Mouse (Mus musculus): Measurements from ENCODE around the gene Barx1. TPM values are rescaled to one million over a fixed set of nuclear protein-coding genes. Genes with fewer than 3 reads are reported as not detected.

Barx1 gene
- polyA plus RNA-seq, 1 experiment from 2014 or later = not detected

DNA sequence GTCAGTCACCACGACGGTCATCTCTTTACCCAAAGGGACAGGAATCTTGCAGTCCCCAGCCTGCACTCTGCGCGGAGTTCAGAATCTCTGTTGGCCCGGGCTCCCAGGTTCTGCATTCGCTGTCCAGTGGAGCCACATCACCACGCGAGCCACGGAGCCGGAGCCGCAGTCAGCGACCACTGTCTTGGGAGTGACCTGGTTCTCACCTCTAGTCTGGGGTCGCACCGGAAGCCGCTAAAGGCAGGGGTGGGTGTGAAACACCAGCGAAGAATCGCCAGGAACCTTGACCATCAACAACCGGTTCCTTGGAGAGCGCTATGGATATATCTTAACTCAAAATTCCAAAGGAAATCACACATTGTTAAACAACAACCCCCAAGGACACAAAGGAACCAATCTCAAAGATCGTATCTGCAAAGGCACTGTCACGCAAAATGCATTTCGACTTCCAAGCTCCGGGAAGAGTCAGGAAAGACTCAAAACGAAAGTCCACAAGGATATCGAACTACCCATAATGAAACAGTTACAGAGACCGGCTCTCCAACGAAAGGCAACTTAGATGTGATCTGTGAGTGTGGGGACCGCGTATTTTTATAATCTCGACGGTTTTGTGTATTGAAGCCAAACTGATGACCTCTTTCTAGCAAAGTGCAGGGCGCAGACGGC, 4.1 kb upstream of the Barx1 start:
- no peaks in the 10 kb centered on the region for H3K9me3 ChIP-seq (ENCODE audit: control insufficient read depth, low read length)
- WGBS = 1% methylated on average over 33 of the region's 33 CpGs
- ATAC-seq = no peak

DNA sequence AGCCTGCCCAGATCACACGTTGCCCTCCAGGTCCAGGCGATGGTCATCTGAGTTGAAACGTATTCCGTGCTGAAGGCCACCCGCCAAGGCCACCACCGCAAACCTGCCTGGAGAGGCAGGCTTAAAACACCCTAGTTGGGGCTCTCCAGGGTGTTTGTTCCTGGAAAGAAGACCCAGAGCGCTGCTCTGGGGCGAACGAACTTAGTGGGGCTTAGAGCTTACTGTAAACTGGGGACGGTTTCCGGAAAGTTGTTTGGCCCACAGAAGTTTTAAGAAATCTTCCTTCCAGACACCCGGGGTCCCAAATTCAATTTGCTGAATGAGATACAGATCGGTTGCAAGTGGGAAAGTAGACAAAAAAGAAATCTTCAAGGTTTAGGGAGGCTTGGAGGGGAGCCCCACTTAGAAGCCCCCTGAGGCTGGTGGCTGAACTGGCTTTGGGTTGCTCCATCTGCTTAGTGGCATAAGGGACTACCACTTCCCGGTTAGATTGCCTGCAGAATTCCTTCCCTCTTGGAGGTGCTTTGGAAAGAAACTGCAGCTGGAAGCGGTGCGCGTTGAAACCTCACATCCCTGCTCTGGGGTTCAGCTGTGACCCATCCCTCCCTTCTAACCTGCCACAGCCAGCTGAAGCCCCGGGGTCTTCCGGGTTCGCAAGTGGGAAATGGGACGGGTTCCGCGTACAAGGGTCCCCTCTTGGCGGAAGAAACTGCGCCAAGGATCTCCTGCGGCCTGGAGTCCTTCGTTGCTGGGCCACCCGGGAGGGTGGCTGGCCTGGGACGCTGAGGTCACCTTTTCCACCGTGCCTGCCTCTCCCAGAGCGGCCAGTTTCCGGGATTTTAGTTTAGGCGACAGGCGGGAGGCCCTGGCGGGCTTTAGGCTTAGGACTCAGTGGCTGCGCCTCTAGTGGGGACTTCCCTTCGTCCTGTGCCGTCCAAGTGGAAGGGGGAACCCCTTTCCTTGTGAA, 3.3 kb upstream of the Barx1 start:
- WGBS = 1% methylated on average over 38 of the region's 38 CpGs
- Histone ChIP-seq H3K27ac (ENCODE audit: low read length) (no peak overlapping the region), H3K4me2 (ENCODE audit: low read length) (no peak overlapping the region), H3K9ac (replicated peaks; ENCODE audit: low read depth, low read length) (no peak overlapping the region), H3K9me3 (ENCODE audit: control insufficient read depth, low read length) (no peaks in the 10 kb centered on the region), H3K4me3 (replicated peaks; ENCODE audit: low read length) (no peak overlapping the region), H3K4me1 (replicated peaks; ENCODE audit: control insufficient read depth, insufficient read depth, low read length) (peaks cover 13% of the 10 kb centered on the region), H3K36me3 (ENCODE audit: control insufficient read depth, insufficient read depth) (no peaks in the 10 kb centered on the region), H3K27me3 (replicated peaks; ENCODE audit: control insufficient read depth, insufficient read depth, low read length) (peaks cover 75% of the 10 kb centered on the region)
- no peak for ATAC-seq

More for the DNA sequence above, 4.1 kb upstream of the Barx1 start:
- H3K27ac ChIP-seq (ENCODE audit: low read length) = no peak overlapping the region
- no peaks in the 10 kb centered on the region for H3K36me3 ChIP-seq (ENCODE audit: control insufficient read depth, insufficient read depth)
- H3K9ac ChIP-seq (replicated peaks; ENCODE audit: low read depth, low read length) = no peak overlapping the region
- H3K4me3 ChIP-seq (replicated peaks; ENCODE audit: low read length) = no peak overlapping the region
- H3K27me3 ChIP-seq (replicated peaks; ENCODE audit: control insufficient read depth, insufficient read depth, low read length) = peaks cover 66% of the 10 kb centered on the region
- peaks cover 13% of the 10 kb centered on the region for H3K4me1 ChIP-seq (replicated peaks; ENCODE audit: control insufficient read depth, insufficient read depth, low read length)
- H3K4me2 ChIP-seq (ENCODE audit: low read length) = no peak overlapping the region

DNA sequence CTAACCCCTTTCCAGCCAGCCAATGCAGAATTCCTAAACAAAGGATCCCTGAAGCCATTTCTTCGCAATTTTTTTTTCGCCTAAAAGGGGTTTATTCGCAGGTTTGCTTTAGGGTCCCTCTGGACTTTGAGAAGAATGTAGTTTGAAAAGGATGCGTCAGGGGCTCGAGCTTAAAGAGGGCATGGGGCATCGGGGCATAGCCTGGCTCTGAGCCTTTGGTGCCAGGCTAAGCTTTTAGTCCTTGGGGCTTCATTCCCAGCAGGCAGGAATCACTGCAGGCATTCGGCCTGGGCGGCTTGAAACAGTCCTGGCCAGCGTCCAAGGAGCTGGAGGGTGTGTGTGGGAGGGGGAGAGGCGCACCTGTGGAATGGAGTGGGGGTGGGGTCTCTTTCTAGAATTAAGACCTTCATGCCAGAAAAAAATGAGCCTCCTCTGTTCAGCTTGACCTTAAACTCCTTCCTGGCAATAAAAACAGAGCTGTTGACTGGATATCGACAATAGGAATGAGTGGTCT, 2.5 kb upstream of the Barx1 start:
- H3K27ac ChIP-seq (ENCODE audit: low read length) = no peak overlapping the region
- no peak overlapping the region for H3K4me2 ChIP-seq (ENCODE audit: low read length)
- no peak overlapping the region for H3K9ac ChIP-seq (replicated peaks; ENCODE audit: low read depth, low read length)
- peaks cover 77% of the 10 kb centered on the region for H3K27me3 ChIP-seq (replicated peaks; ENCODE audit: control insufficient read depth, insufficient read depth, low read length)
- 1% methylated on average over 11 of the region's 11 CpGs for WGBS
- H3K9me3 ChIP-seq (ENCODE audit: control insufficient read depth, low read length) = no peaks in the 10 kb centered on the region
- H3K4me1 ChIP-seq (replicated peaks; ENCODE audit: control insufficient read depth, insufficient read depth, low read length) = peaks cover 18% of the 10 kb centered on the region
- no peak for ATAC-seq
- no peaks in the 10 kb centered on the region for H3K36me3 ChIP-seq (ENCODE audit: control insufficient read depth, insufficient read depth)
- H3K4me3 ChIP-seq (replicated peaks; ENCODE audit: low read length) = no peak overlapping the region

DNA sequence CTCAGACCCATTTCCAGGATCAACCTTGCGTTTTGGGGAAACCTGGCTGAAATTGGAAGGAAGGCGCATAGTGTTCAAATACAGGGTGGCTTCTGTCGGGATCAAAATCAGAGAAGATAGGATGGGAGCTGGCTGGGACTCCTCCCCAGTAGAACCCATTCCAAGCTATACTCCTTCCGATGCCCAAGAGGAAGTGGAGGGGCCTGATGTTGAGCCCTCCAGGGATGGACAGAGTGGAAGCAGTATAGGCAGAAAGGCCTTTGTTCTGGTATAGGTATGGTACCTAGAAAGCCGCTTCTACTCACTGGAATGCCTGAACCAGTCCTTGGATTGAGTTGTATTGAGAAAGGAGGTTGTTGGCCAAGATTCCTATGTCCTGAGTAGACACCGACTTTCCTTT, 2.1 kb upstream of the Barx1 start:
- Histone ChIP-seq H3K4me3 (replicated peaks; ENCODE audit: low read length) (no peak overlapping the region), H3K36me3 (ENCODE audit: control insufficient read depth, insufficient read depth) (no peaks in the 10 kb centered on the region), H3K4me2 (ENCODE audit: low read length) (no peak overlapping the region), H3K4me1 (replicated peaks; ENCODE audit: control insufficient read depth, insufficient read depth, low read length) (peaks cover 21% of the 10 kb centered on the region), H3K9ac (replicated peaks; ENCODE audit: low read depth, low read length) (no peak overlapping the region), H3K9me3 (ENCODE audit: control insufficient read depth, low read length) (no peaks in the 10 kb centered on the region), H3K27me3 (replicated peaks; ENCODE audit: control insufficient read depth, insufficient read depth, low read length) (peaks cover 77% of the 10 kb centered on the region), H3K27ac (ENCODE audit: low read length) (no peak overlapping the region)
- 8% methylated on average over 6 of the region's 6 CpGs for WGBS
- ATAC-seq = no peak

DNA sequence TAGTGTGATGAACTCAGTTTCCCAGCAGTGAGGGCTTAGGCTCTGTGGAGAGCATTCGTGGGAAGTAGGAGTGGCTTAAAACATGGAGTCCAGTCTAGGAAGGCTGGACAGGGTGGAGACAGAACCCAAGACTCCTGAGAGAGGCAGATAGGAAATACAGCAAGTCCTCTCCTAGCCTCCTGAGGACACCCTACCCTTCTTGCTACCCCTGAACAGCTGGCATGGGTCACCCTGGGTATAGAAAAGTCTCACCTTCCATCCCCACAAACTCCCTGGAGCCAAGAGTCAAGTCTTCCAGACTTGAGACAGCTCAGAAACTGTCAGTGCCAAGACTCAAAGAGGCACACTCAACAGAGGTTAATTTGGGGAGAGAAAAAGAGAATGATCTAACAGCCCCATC, 1.2 kb upstream of the Barx1 start:
- Histone ChIP-seq H3K27ac (ENCODE audit: low read length) (no peak overlapping the region), H3K4me2 (ENCODE audit: low read length) (no peak overlapping the region), H3K4me1 (replicated peaks; ENCODE audit: control insufficient read depth, insufficient read depth, low read length) (peaks cover 25% of the 10 kb centered on the region), H3K36me3 (ENCODE audit: control insufficient read depth, insufficient read depth) (no peaks in the 10 kb centered on the region), H3K27me3 (replicated peaks; ENCODE audit: control insufficient read depth, insufficient read depth, low read length) (peaks cover 73% of the 10 kb centered on the region), H3K9me3 (ENCODE audit: control insufficient read depth, low read length) (no peaks in the 10 kb centered on the region), H3K9ac (replicated peaks; ENCODE audit: low read depth, low read length) (no peak overlapping the region), H3K4me3 (replicated peaks; ENCODE audit: low read length) (no peak overlapping the region)
- ATAC-seq = no peak
- WGBS = 4% methylated on average over 1 of the region's 1 CpGs

DNA sequence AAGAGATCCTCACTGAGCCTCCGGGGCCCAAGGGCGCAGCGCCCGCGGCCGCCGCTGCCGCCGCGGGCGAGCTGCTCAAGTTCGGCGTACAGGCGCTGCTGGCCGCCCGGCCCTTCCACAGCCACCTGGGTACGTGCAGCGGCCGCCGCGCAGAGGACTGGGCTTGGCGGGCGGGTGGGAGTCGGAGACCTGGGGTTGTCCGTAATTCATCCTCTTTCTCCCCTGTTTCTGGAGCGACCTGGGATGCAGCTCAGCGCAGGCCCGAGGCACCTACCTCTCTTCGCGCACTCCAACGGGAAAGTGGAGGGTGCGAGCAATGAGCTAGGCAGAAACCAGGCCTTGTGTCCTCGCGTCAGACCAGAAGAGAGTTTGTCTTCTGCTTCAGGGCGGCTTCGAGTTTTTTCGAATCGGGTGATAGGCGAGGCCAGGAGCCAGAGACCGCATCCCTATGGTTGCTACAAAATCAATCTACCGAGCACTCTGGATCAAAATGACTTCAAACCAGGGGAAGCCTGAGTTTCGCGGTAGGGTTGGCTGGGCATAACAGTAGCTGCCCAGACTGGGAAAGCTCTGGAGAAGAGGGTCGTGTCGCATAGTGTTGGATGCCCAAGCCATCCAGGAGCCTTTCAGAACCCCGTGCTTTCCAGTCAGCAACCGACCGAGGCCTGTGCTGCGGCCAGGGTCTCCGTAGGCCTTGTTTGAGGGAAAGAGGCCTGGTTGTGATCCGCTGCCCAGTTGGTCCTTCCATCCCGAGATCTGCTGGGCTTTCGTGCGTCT, 601 bp downstream of the Barx1 start:
- Histone ChIP-seq H3K4me3 (replicated peaks; ENCODE audit: low read length) (peak overlapping the region; percentile 40), H3K36me3 (ENCODE audit: control insufficient read depth, insufficient read depth) (no peaks in the 10 kb centered on the region), H3K27me3 (replicated peaks; ENCODE audit: control insufficient read depth, insufficient read depth, low read length) (peaks cover 73% of the 10 kb centered on the region), H3K4me2 (ENCODE audit: low read length) (peak overlapping the region; percentile 55), H3K4me1 (replicated peaks; ENCODE audit: control insufficient read depth, insufficient read depth, low read length) (peaks cover 26% of the 10 kb centered on the region), H3K27ac (ENCODE audit: low read length) (no peak overlapping the region), H3K9ac (replicated peaks; ENCODE audit: low read depth, low read length) (peak overlapping the region; percentile 38; the same call in 1 of the 2 replicates), H3K9me3 (ENCODE audit: control insufficient read depth, low read length) (no peaks in the 10 kb centered on the region)
- ATAC-seq = 0 out of 2 replicates have a peak, but pooled peaks have one; percentile 10
- WGBS = 6% methylated on average over 42 of the region's 54 CpGs

DNA sequence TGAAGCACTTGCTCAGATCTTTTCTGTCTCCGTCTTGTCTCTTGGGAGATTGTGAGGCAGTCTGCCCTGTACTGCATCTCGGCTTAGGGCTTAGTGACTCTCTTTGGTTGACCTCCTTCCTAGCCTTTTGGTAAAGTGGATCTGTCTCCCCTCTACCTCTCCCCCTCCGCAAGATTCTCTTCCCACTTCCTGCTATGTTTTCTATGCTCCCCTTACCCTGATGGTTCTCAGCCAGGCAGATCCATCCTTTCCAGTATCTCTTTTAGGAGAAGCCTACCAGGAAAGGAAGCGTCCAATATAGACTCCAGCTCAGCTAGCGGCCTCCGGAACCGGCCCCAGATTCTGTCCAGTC, 1.2 kb downstream of the Barx1 start:
- H3K27ac ChIP-seq (ENCODE audit: low read length) = no peak overlapping the region
- 21% methylated on average over 7 of the region's 7 CpGs for WGBS

DNA sequence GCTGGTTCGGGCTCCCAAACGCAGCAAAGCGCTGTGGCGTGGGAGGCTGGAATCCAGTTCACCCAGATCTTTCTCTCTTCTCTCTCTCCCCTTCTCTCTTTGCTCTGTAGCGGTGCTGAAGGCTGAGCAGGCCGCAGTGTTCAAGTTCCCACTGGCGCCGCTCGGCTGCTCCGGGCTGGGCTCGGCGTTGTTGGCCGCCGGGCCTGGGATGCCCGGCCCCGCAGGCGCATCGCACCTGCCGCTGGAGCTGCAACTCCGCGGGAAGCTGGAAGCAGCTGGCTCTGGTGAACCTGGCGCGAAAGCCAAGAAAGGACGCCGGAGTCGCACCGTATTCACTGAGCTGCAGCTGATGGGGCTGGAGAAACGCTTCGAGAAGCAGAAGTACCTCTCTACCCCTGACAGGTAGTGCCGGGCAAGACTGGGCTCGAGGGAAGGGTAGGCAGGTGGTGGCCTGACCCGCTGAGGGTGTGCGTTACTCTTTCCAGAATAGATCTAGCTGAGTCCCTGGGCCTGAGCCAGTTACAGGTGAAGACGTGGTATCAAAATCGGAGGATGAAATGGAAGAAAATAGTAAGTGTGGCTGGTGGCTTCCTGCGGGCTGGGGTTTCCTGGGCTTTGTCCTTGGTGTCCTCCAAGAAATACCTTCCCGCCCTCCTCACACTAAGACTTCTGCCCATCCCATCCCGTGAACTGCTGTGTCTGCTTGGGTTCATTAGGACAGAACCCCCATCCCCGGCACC, 2.3 kb downstream of the Barx1 start:
- H3K4me1 ChIP-seq (replicated peaks; ENCODE audit: control insufficient read depth, insufficient read depth, low read length) = peaks cover 36% of the 10 kb centered on the region
- H3K27ac ChIP-seq (ENCODE audit: low read length) = no peak overlapping the region
- under 1% methylated on average over 39 of the region's 39 CpGs for WGBS
- H3K27me3 ChIP-seq (replicated peaks; ENCODE audit: control insufficient read depth, insufficient read depth, low read length) = peaks cover 68% of the 10 kb centered on the region
- ATAC-seq = no peak
- H3K9me3 ChIP-seq (ENCODE audit: control insufficient read depth, low read length) = no peaks in the 10 kb centered on the region
- no peaks in the 10 kb centered on the region for H3K36me3 ChIP-seq (ENCODE audit: control insufficient read depth, insufficient read depth)
- H3K4me3 ChIP-seq (replicated peaks; ENCODE audit: low read length) = no peak overlapping the region
- no peak overlapping the region for H3K9ac ChIP-seq (replicated peaks; ENCODE audit: low read depth, low read length)
- no peak overlapping the region for H3K4me2 ChIP-seq (ENCODE audit: low read length)

More for the DNA sequence above, 1.2 kb downstream of the Barx1 start:
- Histone ChIP-seq H3K4me1 (replicated peaks; ENCODE audit: control insufficient read depth, insufficient read depth, low read length) (peaks cover 30% of the 10 kb centered on the region), H3K27me3 (replicated peaks; ENCODE audit: control insufficient read depth, insufficient read depth, low read length) (peaks cover 72% of the 10 kb centered on the region), H3K4me2 (ENCODE audit: low read length) (no peak overlapping the region), H3K4me3 (replicated peaks; ENCODE audit: low read length) (no peak overlapping the region), H3K9ac (replicated peaks; ENCODE audit: low read depth, low read length) (no peak overlapping the region), H3K36me3 (ENCODE audit: control insufficient read depth, insufficient read depth) (no peaks in the 10 kb centered on the region), H3K9me3 (ENCODE audit: control insufficient read depth, low read length) (no peaks in the 10 kb centered on the region)
- ATAC-seq = no peak
